Mouse (Mus musculus) layer of hippocampus, postnatal 36 days (tissue): Measurements from ENCODE around the gene Kif1b. TPM values are rescaled to one million over a fixed set of nuclear protein-coding genes. Genes with fewer than 3 reads are reported as not detected.
A peak's percentile ranks its signal among the peaks of the same experiment; 100 is the strongest.
"Not testable (repeated sequence)": the region's sequence is repeated elsewhere in the genome, so short reads cannot be mapped to it uniquely, and the experiment has no call there.

ENCODE experiments used
- DNase-seq, 2 experiments: peaks; one replicate each; pipeline ENCODE4 v3.0.0; 2022
- total RNA-seq, 2 experiments: library from RNA; stranded (reverse); gene quantifications; 2 replicates each; pipeline ENCODE4 v1.2.3; 2021

The Kif1b gene
- total RNA-seq, 2 experiments from 2014 or later = 391 to 406 TPM

DNA sequence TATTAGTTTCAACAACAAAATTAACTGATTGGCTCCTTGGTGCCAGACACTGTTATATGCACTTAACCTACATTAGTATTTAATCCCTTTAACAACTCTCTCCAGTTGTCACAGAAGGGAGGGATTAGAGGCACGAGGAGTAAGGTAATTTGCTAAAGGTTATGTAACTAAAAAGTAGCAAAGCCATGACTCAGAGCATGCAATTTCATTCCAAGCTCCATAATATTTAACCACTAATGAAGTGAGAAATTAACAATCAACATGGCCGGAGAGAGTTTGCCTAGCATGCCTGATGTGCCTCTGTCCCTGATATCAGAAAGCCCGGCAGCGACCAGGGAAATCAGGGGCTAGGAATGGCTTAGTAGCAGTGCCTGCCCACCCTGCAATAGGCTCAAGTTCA, 38.5 kb downstream of the Kif1b start:
- DNase-seq = no peak

DNA sequence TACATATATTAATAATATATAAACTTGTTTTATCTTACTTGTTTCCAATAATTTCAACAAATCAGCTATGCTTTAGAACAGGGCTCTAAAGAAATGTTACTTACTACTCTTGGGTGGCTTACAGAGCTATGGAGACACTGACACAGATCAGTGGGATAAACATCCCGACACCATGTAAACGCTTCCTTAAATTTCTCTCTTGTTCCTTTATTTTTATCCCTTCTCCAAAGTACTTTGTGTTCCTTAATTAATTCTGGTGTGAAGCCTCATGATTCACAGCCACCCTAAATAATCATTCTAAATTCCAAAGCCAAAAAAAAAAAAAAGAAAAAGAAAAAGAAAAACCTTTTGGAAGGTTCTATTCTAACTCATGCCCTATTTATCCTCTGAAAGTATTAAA, 42.6 kb downstream of the Kif1b start:
- no peak for DNase-seq

DNA sequence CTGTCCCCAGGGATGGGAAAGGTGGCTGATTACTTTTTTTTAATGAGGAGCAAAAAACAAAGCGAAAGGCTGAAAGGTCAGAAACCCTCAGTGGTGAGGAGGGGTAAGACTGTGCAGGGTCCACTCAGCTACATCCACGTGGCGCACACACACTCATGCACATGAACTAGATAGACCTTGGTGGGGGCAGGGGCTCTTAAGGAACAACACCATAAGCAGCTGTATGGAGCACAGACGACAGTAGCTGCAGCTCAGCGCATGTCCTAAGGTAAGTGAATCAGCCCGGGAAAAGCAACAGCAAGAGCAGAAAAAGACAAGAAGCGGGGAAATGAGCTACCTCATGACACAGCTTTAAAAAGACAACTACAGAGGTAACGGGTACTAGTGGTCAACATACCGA, 44.3 kb downstream of the Kif1b start:
- no peak for DNase-seq

DNA sequence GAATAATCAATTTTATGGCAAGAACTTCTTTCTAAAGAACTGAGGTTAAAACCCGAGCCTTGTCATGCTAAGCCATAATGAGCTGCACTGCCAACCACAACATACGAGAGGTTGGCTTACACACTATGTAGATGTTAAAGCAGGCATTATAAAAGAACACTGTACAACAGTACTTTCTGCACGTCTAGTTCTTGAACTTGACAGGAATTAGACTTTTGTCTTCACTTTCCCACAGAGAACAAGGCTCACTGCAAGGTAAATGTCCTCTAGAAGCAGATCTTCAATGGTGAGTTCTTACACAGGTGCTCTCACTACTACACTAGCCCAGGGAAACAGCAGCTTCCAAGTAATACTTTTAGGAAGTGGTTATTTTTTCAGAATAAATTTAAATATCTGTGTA, 46.0 kb downstream of the Kif1b start:
- DNase-seq = no peak

DNA sequence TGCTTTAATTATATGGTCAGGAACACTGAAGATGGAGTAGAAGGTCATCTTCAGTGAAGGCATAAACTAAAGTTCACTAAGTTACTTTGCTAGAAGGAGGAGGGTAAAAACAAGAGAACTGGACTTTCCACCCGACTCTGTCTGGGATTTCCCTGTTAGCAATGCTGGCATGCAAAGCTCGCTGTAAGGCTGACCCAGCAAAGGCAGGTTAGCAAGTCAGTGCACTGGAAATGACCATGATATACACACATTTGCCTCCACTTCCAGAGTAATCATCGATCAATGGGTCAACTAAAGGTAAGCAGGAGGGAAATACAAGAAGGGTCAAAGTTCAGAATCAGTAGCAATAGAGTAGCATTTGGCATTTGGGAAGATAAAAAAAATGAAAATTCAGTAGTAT, 46.6 kb downstream of the Kif1b start:
- no peak for DNase-seq

DNA sequence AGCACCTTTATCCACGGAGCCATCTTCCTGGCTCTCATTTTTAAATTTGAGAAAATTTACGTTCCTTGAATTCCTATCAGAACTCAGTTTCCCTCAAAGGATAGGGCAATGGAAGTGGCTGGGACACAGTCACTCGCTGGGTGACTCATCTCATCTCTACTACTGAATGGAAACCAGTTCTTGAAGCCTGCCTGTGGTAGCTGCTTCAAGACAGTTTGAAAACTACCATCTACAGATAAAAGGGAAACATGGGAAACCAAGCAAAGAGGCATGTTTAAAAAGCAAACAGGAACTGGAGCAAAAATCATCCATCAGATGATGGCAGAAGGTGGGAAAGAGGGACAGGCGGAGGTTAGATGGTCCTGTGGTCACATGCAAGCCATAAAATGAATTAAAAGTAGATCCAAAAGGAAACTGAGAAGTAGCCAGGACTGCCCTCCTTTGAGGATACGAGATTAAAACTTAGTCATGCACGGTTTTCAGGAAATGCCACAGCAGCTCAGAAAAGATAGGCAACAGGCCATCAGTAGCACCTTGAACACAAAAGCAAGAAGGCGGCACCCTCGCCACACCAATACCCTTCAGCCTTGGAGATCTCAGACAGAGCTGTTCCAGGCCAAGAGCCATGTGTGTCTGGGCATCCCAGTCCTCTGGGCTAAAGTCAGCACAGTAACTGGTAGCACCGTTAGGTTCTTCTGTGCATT, 48.0 kb downstream of the Kif1b start:
- no peak for DNase-seq

DNA sequence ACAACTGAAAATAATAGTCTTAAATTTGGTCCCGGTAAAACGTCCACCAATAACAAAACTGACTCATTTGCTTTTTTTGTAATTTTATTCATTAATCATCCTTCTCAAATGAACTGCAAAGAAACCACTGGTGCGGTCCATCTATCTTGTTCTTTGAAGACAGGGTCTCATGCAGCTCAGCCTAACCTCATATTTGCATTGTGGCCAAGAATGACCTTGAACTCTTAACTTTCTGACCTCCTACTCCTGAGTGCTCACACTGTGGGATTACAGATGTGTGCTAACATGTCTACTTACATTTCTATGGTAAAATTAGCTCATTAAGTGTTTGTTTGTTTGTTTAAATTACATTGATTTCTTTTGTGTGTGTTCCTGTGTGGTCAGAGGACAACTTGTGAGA, 48.6 kb downstream of the Kif1b start:
- no peak for DNase-seq

DNA sequence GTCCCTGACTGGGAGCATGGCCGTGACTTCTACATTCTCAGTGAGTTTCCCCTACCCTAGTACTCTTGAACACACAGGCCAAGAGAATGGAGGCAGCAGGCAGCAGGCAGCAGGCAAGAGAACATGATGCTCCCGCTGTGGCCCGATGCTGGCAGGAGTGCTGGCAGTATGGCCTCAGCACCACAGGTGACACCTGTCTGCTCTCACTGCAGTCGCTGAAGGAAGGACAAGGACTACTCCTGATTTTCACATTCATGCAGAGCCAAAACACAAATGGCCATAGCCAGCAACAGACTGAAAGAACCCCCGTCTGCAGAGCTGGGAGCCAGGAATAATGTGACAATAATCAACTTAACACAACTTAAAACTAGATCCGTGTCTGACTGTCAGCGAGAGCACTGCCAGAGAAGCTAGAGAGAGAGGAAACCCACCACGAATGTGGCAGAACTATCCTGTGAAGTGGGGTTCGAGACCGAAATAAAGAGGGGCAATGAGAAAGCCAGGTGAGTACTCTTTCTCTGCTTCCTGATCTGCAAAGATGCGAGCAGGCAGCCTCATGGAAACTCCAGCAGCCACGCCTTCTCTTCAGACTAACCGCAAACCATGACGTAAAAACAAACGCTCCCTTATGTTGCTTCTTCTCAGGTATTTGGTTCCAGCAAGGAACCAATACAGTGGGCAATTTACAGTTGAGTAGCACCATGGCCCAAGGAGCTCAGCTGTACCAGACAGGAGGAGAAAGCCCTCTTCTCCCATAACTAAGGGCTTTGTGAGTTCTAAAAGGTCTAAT, 50.8 kb downstream of the Kif1b start:
- no peak for DNase-seq

DNA sequence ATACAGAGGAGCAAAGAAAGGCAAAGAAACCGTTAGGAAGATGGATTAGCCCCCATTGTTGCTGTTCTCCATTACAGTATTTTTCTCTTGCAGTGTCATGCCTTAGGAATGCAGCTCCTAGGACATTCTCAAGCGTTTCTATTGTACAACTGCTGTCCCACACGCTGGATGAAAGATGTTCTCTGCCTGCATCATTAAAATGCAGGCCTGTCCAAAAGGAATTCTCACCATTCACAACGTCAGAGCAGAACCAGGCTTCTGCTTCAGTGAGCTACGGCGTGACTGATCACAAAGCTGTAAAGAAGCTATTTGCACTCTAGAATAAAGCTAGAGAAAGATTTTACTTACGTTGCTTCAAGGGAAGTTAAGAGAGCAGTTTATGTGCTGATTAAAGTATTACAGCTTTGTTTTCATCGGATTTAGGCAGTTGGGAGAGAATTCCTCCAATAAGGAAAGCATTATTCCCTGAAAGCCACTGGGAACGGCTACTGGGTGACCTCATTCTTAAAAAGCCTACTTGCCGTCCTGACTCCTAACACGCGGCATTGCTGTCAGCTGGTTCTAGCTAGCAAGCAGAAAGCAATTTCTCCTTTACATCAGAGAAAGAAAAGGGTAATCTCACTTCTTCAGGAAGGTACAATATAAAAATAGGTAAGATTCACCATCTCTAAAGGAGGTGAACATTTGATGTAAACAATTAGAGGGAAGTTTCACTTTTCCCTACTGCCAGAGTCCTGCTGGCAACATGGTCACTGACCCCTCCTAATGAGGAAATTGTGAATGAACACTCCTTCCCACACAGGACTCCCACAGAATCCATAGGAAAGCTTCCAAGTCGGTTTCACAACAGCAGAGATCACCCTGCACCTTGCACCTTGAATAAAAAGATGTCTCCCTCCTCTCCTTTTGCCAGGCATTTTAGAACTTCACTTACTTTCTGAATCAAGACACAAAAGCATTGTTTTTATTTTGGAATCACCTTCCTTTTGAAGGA, 51.9 kb downstream of the Kif1b start:
- DNase-seq = no peak

DNA sequence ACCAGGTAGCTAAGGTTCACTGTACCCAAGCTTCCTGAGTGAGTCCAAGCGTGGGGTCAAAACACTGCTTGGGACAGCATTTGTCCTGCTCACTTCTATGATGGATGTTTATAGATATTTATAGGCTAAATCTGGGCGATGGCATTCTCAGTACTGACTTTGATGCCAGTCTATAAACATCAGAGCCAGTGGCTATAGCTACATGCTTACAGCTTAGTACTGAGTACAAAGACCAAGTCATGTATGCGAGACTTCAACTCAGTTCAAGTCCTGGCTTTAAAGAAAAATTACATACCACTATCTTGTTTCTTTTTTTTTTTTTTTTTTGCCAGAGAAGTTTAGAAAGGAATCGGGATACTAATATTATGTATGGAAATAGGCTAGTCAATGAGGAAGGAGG, 52.7 kb downstream of the Kif1b start:
- DNase-seq = no peak

DNA sequence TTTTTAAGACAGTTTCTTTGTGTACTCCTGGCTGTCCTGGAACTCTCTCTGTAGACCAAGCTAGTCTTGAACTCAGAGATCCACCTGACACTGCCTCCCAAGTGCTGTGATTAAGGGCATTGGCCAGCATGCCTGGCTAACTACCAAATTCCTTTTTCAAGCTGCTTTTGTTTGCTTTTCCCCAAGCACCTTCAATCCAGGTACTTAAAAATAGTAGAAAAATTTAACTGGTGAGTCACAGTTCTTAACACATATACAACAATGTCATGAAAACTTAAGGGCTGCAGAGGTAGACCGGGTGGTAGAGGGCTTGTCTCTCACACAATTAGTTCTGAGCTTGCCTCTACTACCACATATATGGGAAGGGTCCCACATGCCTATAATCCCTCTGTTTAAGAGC, 58.2 kb downstream of the Kif1b start:
- no peak for DNase-seq

DNA sequence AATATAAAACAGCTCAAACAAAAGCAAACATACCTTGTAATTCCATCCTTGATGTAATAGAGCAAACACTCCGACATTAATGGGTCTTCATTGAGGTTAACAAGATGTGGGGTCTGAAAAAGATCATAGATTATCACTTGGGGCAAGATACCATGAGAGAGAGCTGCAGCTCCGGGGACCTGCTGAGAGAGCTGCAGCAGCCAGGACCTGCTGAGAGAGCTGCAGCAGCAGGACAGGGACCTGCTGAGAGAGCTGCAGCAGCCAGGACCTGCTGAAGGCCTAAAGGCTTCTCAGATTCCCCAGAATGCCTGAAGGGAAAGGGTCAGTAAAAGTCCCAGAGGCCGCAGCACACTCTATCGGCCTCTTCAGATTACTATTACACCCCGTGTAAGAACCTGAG, 59.7 kb downstream of the Kif1b start:
- no peak for DNase-seq

DNA sequence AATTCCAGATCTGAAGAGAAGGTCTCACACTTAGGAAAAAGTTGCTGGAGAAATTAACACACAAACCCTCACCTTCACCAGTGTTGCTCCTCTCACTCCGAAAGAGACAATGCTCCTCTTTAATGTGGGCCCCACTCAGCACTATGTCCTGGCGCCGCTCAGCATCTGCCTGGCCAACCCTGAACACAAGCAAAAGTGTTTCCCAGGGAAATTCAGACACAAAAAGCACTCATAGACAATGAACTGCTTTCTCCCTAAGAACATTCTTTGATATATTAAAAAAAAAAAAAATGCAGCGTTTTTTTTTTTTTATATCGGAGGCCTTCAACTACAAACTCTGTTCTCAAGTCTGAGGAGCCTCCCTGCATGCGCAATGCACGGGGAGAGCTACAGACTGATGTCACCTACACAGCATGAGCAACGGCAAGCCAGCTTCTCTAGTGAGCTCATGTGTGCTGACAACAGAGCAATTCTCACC, 60.3 kb downstream of the Kif1b start:
- peak in 1 of 2 experiments; percentile 40 for DNase-seq

DNA sequence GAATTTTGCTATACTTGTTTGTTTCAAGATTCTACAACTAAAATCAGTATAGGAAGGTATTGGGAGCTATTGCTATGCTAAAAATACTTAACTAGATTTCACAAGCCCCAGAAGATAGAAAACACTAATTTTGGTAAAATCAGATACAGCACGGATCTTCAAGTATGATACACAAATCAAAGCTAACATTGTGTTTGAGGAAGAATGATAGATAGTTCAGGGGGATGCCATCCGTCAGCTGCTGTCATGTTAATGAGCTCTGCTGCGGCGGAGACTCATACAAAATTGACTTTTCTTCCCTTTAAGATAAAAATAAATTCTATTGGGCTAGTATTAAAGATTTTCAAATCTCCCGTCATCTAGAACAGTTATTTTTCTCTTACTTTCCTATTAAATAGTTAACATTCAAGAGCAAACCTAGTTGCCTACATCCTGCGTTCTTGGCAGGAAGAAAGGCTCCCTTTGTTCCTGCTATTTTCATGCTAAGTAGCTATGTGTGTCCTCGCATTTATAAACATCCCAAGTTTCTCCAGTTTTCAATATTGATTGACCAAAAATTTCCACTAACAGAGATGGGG, 60.8 kb downstream of the Kif1b start:
- DNase-seq = no peak

DNA sequence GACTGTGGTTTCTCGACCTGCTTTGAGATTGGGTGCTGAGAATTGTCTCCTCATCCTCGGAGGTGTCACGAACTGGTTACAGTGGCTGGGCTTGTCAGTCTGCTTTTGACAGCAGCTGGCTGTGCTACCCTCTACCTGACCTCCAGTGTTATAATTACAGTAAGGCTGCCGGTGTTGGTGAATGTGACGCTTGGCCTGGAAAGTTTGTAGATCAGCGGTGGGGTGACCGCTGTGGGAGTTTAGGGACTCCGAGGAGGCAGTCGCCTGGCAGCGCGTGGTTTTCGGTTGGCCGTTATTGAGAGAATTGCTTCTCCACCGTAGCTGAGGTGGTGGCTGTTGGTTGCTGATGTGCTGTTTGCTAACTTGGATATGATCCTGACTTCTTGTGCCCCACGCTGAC, 70.5 kb downstream of the Kif1b start:
- no peak for DNase-seq

DNA sequence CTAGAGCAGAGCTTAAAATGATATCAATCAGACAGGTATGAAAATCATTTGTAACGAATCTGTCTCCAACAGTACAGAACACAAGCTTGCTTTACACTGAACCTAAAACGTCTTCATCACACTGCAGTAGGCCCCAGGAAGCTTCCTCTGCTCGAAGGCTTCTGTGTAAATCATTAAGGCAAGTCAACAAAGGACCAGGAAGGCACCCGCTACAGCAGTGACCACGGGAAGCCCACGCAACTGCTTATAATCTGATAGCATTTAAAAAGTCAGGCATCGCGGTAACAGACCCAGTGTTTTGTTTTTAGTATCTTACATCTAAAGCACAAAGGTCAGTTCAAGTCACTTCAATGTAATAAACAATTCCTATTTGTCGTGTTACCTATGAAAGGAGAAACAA, 73.6 kb downstream of the Kif1b start:
- no peak for DNase-seq

DNA sequence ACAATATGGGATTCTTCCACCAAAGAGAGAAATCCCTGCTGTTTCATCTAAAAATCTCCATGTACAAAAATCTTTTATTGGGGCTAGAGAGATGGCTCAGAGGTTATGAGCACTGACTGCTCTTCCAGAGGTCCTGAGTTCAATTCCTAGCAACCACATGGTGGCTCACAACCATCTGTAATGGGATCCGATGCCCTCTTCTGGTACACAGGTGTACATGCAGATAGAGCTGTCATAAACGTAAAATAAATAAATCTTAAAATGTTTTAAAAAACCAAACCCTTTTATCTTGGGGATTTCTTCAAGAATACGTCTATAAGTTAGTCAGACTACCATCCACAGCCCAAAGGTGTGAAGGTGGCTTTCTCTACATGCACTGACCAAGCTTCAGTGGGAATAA, 78.8 kb downstream of the Kif1b start:
- DNase-seq = not testable (repeated sequence)

DNA sequence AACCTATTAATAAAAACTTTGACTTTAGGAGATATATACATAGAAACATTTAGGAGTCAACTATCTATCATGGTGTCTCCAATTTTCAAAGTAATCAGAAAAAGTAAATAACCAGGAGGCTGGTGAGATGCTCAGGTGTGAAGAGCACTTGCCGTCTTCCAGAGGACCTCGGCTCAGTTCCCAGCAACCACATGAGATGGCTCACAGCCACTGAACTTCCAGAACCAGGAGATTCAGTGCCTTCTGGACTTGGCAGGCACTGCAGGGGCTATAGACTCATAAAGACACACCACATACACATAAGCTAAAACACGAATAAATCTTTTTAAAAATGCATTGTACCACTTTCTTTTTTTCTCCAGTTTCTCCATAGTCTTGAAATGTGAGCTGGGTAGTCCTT, 79.2 kb downstream of the Kif1b start:
- no peak for DNase-seq

DNA sequence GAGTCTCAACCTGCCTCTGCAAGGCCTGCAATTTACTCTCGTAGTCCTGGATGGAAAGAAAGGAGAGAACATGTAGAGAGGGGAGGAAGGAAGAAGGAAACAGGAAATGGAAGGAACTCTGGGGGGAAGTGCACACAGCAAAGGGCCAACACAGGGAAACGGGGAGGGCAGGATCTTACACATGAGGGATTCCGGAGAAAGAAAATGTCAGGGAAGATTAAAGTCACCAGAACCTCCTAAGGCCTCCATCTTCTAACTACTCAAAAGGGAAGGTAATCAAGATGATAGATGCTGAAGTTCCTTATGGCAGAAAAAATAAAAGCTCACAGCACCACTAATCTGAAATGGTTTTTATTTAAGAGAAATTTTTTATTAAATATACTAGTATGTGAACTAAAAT, 81.2 kb downstream of the Kif1b start:
- DNase-seq = no peak

DNA sequence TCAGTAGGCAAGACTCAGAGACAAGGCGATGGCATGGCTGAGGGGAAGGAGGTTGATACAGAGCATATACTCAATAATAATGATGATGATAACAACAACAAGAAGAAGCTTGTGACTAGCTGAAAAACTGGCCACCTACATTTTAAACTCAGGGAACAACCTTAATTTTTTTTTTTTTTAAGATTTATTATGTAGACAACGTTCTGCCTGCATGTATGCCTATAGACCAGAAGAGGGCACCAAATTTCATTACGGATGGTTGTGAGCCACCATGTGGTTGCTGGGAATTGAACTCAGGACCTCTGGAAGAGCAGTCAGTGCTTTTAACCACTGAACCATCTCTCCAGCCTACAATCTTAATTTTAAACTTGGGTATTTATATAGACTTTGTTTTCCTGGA, 84.0 kb downstream of the Kif1b start:
- DNase-seq = no peak

DNA sequence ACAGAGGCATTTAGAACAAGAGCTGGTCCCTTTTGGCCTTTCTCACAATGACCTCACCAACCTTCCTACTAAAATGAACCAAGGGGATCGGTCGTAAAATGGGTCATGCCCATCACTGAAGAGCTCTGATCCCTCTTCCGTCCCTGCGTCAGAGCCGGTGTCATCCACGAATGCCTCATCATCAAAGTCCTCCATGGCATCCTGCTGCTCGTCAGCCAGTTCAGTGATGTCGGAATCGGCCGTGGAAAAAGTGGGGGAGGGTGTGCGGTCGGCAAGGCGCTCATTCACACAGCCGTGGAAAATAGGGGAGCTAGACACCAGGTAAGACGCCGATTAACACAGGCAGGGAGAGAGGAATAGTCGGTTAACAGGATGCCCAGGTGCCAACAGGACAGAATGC, 87.0 kb downstream of the Kif1b start:
- DNase-seq = peak in 1 of 2 experiments; percentile 28

DNA sequence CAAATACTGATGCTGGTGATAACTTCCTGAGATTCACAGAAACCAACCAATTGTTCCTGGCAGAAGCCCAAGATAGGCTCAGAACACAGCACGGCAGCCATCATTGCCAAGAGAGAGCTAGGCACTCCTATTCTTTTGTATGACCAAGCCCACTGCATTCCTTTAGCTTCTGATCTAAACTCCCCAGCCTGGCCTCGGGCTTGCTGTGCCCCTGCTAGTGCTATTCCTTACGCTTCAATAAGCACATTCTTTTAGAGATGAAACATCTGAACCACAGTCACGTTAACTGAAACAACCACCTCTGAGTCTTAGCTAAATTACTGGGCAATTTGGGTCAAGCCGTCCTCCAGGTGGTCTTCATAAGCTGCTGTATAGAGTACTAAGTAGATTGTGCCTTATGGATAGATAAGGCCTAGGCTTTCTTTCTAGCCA, 87.4 kb downstream of the Kif1b start:
- DNase-seq = peak; percentile 51 to 57
